Mouse (Mus musculus): ENCODE results near the gene Rac2.

DNA sequence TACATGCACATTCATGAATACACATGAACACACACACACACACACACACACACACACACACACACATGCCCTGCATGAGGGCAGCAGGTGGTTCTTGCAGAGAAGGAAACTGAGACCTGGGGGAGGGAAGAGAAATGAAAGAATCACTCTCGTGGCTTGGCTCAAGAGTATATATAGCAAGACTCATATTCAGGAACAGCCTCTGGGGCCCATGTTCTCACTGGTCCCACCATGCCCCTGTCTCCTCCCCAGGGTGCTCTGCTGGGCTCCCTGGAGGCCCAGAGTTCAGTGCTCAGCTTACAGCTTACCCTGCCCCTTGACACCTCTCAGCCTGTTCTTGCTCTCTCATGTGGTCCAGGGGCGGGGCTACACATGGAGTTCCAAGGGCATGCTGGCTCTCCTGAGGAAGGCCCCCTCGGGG, 32.8 kb upstream of the Rac2 start:
- TF ChIP-seq CTCF (IDR thresholded peaks at IDR 0.05; ENCODE audit: borderline replicate concordance, control insufficient read depth, extremely low read depth, insufficient read depth, low read length, poor library complexity) (no peak), POLR2A (IDR thresholded peaks at IDR 0.05; ENCODE audit: control insufficient read depth, extremely low read depth, insufficient read depth, low read length, poor library complexity) (0 out of 2 replicates have a peak, but pooled peaks have one; percentile 32)

Data from thymus, adult 2 months (tissue).